Mouse (Mus musculus) hindbrain, embryonic 10.5 days (tissue): ENCODE measurements at regions not wholly inside any gene's neighbourhood (a gene's known extent, or its start where the extent isn't known, plus 50 kb on each side); places are given as distances from the start of the nearest gene placed in this dataset.

Experiments used
- DNase-seq: peaks from one replicate; pipeline ENCODE4 v3.0.0-alpha.2; 2017; ENCODE audit warnings: low spot score
- H3K27ac ChIP-seq: fragments of 300-500 bp; sonication (generic); 2 replicates; pipeline ENCODE4 v1.5.1; 2016; ENCODE audit warnings: mild to moderate bottlenecking, moderate library complexity
- H3K27me3 ChIP-seq: fragments of 300-500 bp; sonication (generic); 2 replicates; pipeline ENCODE4 v1.6.1; 2016; ENCODE audit warnings: mild to moderate bottlenecking; ENCODE audit not compliant: poor library complexity, insufficient read depth, severe bottlenecking
- H3K36me3 ChIP-seq: fragments of 300-500 bp; sonication (generic); 2 replicates; pipeline ENCODE4 v1.6.1; 2016; ENCODE audit warnings: mild to moderate bottlenecking, moderate library complexity
- H3K4me1 ChIP-seq: fragments of 300-500 bp; sonication (generic); replicated peaks from 2 replicates; pipeline ENCODE4 v1.6.1; 2016; ENCODE audit warnings: mild to moderate bottlenecking
- H3K4me3 ChIP-seq: fragments of 300-500 bp; sonication (generic); 2 replicates; pipeline ENCODE4 v1.5.1; 2016; ENCODE audit warnings: mild to moderate bottlenecking, moderate library complexity
- H3K9me3 ChIP-seq: fragments of 300-500 bp; sonication (generic); 2 replicates; pipeline ENCODE4 v1.6.1; 2016; ENCODE audit warnings: mild to moderate bottlenecking, moderate library complexity
- WGBS: fragments of 180-500 bp; shearing (Covaris S2); methylation state at CpG from one replicate; pipeline ENCODE4 v1.1.7; 2016; 5-methylcytosine and 5-hydroxymethylcytosine counted together

GRCm38 (mm10) chr11:63525431-63525830 is 396.6 kb downstream of the Pmp22 start:
- H3K27me3 ChIP-seq: 0 out of 2 replicates have a peak, but pooled peaks cover 4% of the 10 kb centered on the region
- WGBS: 79% methylated on average over 12 of the region's 12 CpGs
- no peaks in the 10 kb centered on the region for H3K4me1 ChIP-seq
- no peak overlapping the region for H3K4me3 ChIP-seq
- no peak for DNase-seq
- no peak overlapping the region for H3K27ac ChIP-seq
- H3K36me3 ChIP-seq: no peaks in the 10 kb centered on the region
- no peaks in the 10 kb centered on the region for H3K9me3 ChIP-seq

- Histone ChIP-seq H3K36me3 (no peaks in the 10 kb centered on the region), H3K4me3 (no peak overlapping the region), H3K4me1 (no peaks in the 10 kb centered on the region), H3K27ac (no peak overlapping the region), H3K27me3 (0 out of 2 replicates have a peak, but pooled peaks cover 4% of the 10 kb centered on the region), H3K9me3 (no peaks in the 10 kb centered on the region)
- WGBS: 78% methylated on average over 3 of the region's 3 CpGs
- DNase-seq: no peak
Observed at GRCm38 (mm10) chr11:63525956-63526355, 396.1 kb downstream of the Hs3st3b1 start.

GRCm38 (mm10) chr11:63532752-63533151 is 389.3 kb downstream of the Hs3st3b1 start:
- no peak for DNase-seq
- H3K27me3 ChIP-seq: no peaks in the 10 kb centered on the region

GRCm38 (mm10) chr11:63533555-63534200 is 388.4 kb downstream of the Hs3st3b1 start:
- DNase-seq: peak; percentile 7
- Histone ChIP-seq H3K4me3 (no peak overlapping the region), H3K27ac (peak overlapping the region; percentile 23; the same call in 1 of the 2 replicates), H3K27me3 (no peaks in the 10 kb centered on the region), H3K4me1 (peaks cover 14% of the 10 kb centered on the region), H3K9me3 (no peaks in the 10 kb centered on the region), H3K36me3 (no peaks in the 10 kb centered on the region)
- 36% methylated on average over 4 of the region's 4 CpGs for WGBS

More at GRCm38 (mm10) chr11:63532752-63533151, 389.3 kb downstream of the Hs3st3b1 start:
- Histone ChIP-seq H3K4me3 (no peak overlapping the region), H3K9me3 (no peaks in the 10 kb centered on the region), H3K4me1 (peaks cover 14% of the 10 kb centered on the region), H3K27ac (no peak overlapping the region), H3K36me3 (no peaks in the 10 kb centered on the region)
- WGBS: 84% methylated on average over 5 of the region's 5 CpGs

- Histone ChIP-seq H3K9me3 (no peaks in the 10 kb centered on the region), H3K4me1 (peaks cover 14% of the 10 kb centered on the region), H3K4me3 (no peak overlapping the region), H3K27me3 (no peaks in the 10 kb centered on the region), H3K27ac (no peak overlapping the region), H3K36me3 (no peaks in the 10 kb centered on the region)
- no peak for DNase-seq
- WGBS: 83% methylated on average over 3 of the region's 3 CpGs
Observed at GRCm38 (mm10) chr11:63537693-63538092, 384.4 kb downstream of the Hs3st3b1 start.

GRCm38 (mm10) chr11:63543971-63544696 is 378.0 kb downstream of the Hs3st3b1 start:
- Histone ChIP-seq H3K4me3 (no peak overlapping the region), H3K36me3 (no peaks in the 10 kb centered on the region), H3K4me1 (peaks cover 6% of the 10 kb centered on the region; the same call in 1 of the 2 replicates), H3K9me3 (no peaks in the 10 kb centered on the region), H3K27ac (no peak overlapping the region), H3K27me3 (no peaks in the 10 kb centered on the region)
- 82% methylated on average over 7 of the region's 7 CpGs for WGBS
- no peak for DNase-seq

GRCm38 (mm10) chr11:63545516-63545915 is 376.6 kb downstream of the Hs3st3b1 start:
- WGBS: 42% methylated on average over 7 of the region's 7 CpGs
- H3K9me3 ChIP-seq: no peaks in the 10 kb centered on the region
- H3K4me1 ChIP-seq: peaks cover 6% of the 10 kb centered on the region; the same call in 1 of the 2 replicates
- H3K4me3 ChIP-seq: no peak overlapping the region
- no peak for DNase-seq
- no peaks in the 10 kb centered on the region for H3K27me3 ChIP-seq
- H3K27ac ChIP-seq: no peak overlapping the region
- no peaks in the 10 kb centered on the region for H3K36me3 ChIP-seq

GRCm38 (mm10) chr11:63560466-63560865 is 361.6 kb downstream of the Hs3st3b1 start:
- no peak overlapping the region for H3K4me3 ChIP-seq
- H3K27me3 ChIP-seq: peaks cover 8% of the 10 kb centered on the region; the same call in 1 of the 2 replicates
- H3K9me3 ChIP-seq: no peaks in the 10 kb centered on the region
- no peak overlapping the region for H3K27ac ChIP-seq
- WGBS: 80% methylated on average over 6 of the region's 6 CpGs
- H3K36me3 ChIP-seq: no peaks in the 10 kb centered on the region
- no peak for DNase-seq
- no peaks in the 10 kb centered on the region; the same call in 1 of the 2 replicates for H3K4me1 ChIP-seq

- 64% methylated on average over 2 of the region's 2 CpGs for WGBS
- DNase-seq: no peak
- H3K4me1 ChIP-seq: no peaks in the 10 kb centered on the region; the same call in 1 of the 2 replicates
- H3K36me3 ChIP-seq: no peaks in the 10 kb centered on the region
- no peak overlapping the region for H3K27ac ChIP-seq
- no peak overlapping the region for H3K4me3 ChIP-seq
- H3K27me3 ChIP-seq: peaks cover 8% of the 10 kb centered on the region; the same call in 1 of the 2 replicates
- no peaks in the 10 kb centered on the region for H3K9me3 ChIP-seq
Observed at GRCm38 (mm10) chr11:63562696-63563095, 359.4 kb downstream of the Hs3st3b1 start.

- Histone ChIP-seq H3K4me1 (no peaks in the 10 kb centered on the region; the same call in 1 of the 2 replicates), H3K9me3 (no peaks in the 10 kb centered on the region), H3K27ac (no peak overlapping the region), H3K36me3 (no peaks in the 10 kb centered on the region), H3K27me3 (peaks cover 13% of the 10 kb centered on the region; the same call in 1 of the 2 replicates), H3K4me3 (no peak overlapping the region)
- 73% methylated on average over 8 of the region's 8 CpGs for WGBS
- DNase-seq: no peak
Observed at GRCm38 (mm10) chr11:63565471-63566232, 356.4 kb downstream of the Hs3st3b1 start.

- DNase-seq: peak; percentile 27
- 0 out of 2 replicates have a peak, but pooled peaks cover 5% of the 10 kb centered on the region for H3K27me3 ChIP-seq
- H3K27ac ChIP-seq: no peak overlapping the region
- no peak overlapping the region for H3K4me3 ChIP-seq
- no peaks in the 10 kb centered on the region for H3K9me3 ChIP-seq
- WGBS: 59% methylated on average over 15 of the region's 15 CpGs
- H3K36me3 ChIP-seq: no peaks in the 10 kb centered on the region
- no peaks in the 10 kb centered on the region for H3K4me1 ChIP-seq
Observed at GRCm38 (mm10) chr11:63569785-63570479, 352.2 kb downstream of the Hs3st3b1 start.

GRCm38 (mm10) chr11:63570646-63571045 is 351.4 kb downstream of the Hs3st3b1 start:
- no peak overlapping the region for H3K4me3 ChIP-seq
- no peaks in the 10 kb centered on the region for H3K4me1 ChIP-seq
- H3K9me3 ChIP-seq: no peaks in the 10 kb centered on the region
- 80% methylated on average over 1 of the region's 1 CpGs for WGBS
- H3K27me3 ChIP-seq: 0 out of 2 replicates have a peak, but pooled peaks cover 5% of the 10 kb centered on the region
- no peaks in the 10 kb centered on the region for H3K36me3 ChIP-seq
- no peak overlapping the region for H3K27ac ChIP-seq
- no peak for DNase-seq
